Mouse (Mus musculus) spleen, adult 2 months (tissue): Measurements from ENCODE around the gene Zfp87.

Source experiments
- CTCF ChIP-seq: fragments of 200-500 bp; IDR thresholded peaks from 2 replicates; pipeline ENCODE4 v1.5.1; 2011; ENCODE audit warnings: mild to moderate bottlenecking, inconsistent platforms; ENCODE audit not compliant: insufficient read depth, insufficient read length, insufficient replicate concordance; ENCODE audit errors: extremely low read depth
- POLR2A ChIP-seq: fragments of 200-500 bp; IDR thresholded peaks from 2 replicates; pipeline ENCODE4 v1.6.1; 2011; ENCODE audit warnings: low read depth, low read length, inconsistent platforms

DNA sequence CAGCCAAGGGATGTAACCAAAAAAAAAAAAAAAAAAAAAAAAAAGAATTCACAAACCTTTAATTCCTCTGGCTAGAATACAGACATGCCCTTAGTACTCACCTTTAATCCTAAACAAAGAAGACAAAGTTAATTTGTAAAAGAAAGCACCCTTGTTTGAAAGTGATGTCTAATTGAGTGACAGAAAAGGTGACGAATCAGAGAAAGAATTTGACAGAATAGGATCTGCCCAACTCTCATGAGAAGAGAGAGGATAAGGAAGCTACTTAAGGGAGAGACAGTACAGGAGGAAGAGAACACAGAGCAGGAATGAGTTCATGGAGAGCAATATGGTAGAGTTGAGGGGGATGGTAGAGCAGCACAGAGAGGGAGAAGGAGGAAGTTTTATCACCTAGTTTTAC is 30.3 kb downstream of the Zfp87 start:
- TF ChIP-seq CTCF (no peak), POLR2A (no peak)
